Mouse (Mus musculus): ENCODE data around the gene Olfr1246.
"Not testable (repeated sequence)": the region's sequence is repeated elsewhere in the genome, so short reads cannot be mapped to it uniquely, and the experiment has no call there.

Gene Olfr1246

GRCm38 (mm10) chr2:89593057-89593456 lies at the start of gene Olfr1246:
Gene Olfr1246, minus strand, starts transcription at chr2:89593157.
- no peak for DNase-seq

GRCm38 (mm10) chr2:89634883-89635282 lies 41.9 kb upstream of the Olfr1246 start, which contains the start of gene Olfr1249:
Gene Olfr1249, minus strand, starts transcription at chr2:89634983.
- DNase-seq, result no peak

- not testable (repeated sequence) for DNase-seq
Measured at GRCm38 (mm10) chr2:89618145-89618544, 25.2 kb upstream of the Olfr1246 start, which contains the start of gene Olfr1248. Gene Olfr1248, minus strand, starts transcription at chr2:89618245.

DNA sequence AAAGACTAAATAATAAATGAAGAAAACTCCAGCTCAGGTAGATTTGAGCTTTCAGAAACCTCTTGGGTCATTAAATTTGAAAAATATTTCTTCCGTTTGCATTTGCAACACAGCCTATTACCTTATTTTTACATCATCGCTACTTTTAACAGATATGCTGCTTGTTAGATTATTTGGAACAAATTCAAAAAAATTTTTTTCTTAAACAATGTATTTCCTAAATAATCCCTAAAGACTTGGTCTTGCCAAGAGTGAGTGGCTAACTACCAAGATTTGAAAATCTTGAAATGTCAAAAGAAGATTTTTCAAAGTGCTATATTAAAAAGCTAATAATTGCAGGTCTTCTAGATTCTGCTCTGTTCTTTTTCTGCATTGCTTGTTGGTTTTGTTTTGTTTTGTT lies 21.1 kb upstream of the Olfr1246 start, which contains the start of gene Olfr1247:
Gene Olfr1247, minus strand, starts transcription at position 101 of the 400 bp plus-strand sequence.
- no peak for DNase-seq

GRCm38 (mm10) chr2:89578347-89578746 lies 14.6 kb downstream of the Olfr1246 start, which contains the start of gene Olfr1245:
Gene Olfr1245, minus strand, starts transcription at chr2:89578447.
- no peak for DNase-seq

GRCm38 (mm10) chr2:89562706-89563105 lies 30.3 kb downstream of the Olfr1246 start:
- not testable (repeated sequence) for DNase-seq

DNA sequence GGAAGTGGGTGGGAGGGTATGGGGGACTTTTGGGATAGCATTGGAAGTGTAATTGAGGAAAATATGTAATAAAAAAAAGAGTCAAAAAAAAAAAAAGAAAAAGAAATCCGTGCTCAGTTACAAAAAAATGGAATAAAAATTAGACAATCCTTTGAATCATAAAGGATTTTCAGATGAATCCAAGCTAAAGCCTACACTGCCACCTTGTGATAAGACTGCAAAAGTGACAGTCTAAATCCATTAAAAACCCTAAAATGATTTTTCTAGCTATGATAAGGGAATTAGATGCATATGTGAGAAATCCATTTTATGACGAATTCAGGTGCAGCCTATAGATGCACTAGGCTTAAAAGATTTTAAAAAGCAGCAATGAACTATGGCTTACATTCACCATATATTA lies 48.4 kb downstream of the Olfr1246 start:
- DNase-seq, result no peak

DNA sequence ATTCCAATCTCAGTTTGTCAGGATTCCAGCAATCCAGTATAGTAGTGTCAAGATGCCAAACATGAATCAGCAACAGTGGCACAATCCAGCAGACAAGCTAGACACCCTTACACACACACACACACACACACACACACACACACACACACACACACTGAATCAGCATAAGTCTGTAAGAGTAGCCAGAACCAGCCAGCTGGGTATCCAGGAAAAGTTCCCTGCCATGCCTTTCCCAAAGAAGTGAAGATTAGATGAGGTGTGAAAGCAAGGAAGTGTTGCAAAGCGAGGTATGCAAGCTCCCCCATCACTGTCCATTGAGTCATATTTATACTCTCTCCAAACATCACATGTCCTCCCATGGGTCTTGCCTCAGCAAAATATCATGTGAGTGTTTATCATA lies 53.0 kb downstream of the Olfr1246 start:
- DNase-seq, result no peak
